Mouse (Mus musculus) lung, postnatal 36 days (tissue): ENCODE data around the gene Cd2bp2.
"Not testable (repeated sequence)": the region's sequence is repeated elsewhere in the genome, so short reads cannot be mapped to it uniquely, and the experiment has no call there.

ENCODE experiments used
- DNase-seq: peaks from one replicate; pipeline ENCODE4 v3.0.0; 2022; ENCODE audit warnings: mixed read lengths

Gene Cd2bp2

GRCm38 (mm10) chr7:127188305-127189276, 7.3 kb downstream of the Cd2bp2 start:
- DNase-seq: no peak

- DNase-seq: no peak
Observed at GRCm38 (mm10) chr7:127187351-127187750, 8.5 kb downstream of the Cd2bp2 start.

- DNase-seq: peak; percentile 24
Observed at GRCm38 (mm10) chr7:127185601-127186000, 10.2 kb downstream of the Cd2bp2 start.

- DNase-seq: no peak
Observed at GRCm38 (mm10) chr7:127184720-127185119, 11.1 kb downstream of the Cd2bp2 start.

GRCm38 (mm10) chr7:127183828-127184227, 12.0 kb downstream of the Cd2bp2 start:
- DNase-seq: peak; percentile 27

GRCm38 (mm10) chr7:127183345-127183744, 12.5 kb downstream of the Cd2bp2 start:
- DNase-seq: no peak

- DNase-seq: not testable (repeated sequence)
Observed at GRCm38 (mm10) chr7:127181724-127182123, 14.1 kb downstream of the Cd2bp2 start.

- peak; percentile 22 for DNase-seq
Observed at GRCm38 (mm10) chr7:127180783-127181182, 15.1 kb downstream of the Cd2bp2 start.

- DNase-seq: no peak
Observed at GRCm38 (mm10) chr7:127176937-127177336, 18.9 kb downstream of the Cd2bp2 start.

GRCm38 (mm10) chr7:127166501-127166900, 29.3 kb downstream of the Cd2bp2 start:
- no peak for DNase-seq

- no peak for DNase-seq
Observed at GRCm38 (mm10) chr7:127165607-127166493, 30.0 kb downstream of the Cd2bp2 start.

- no peak for DNase-seq
Observed at GRCm38 (mm10) chr7:127164002-127164401, 31.8 kb downstream of the Cd2bp2 start.

GRCm38 (mm10) chr7:127162546-127162945, 33.3 kb downstream of the Cd2bp2 start:
- DNase-seq: peak; percentile 40

GRCm38 (mm10) chr7:127157548-127157947, 38.3 kb downstream of the Cd2bp2 start:
- no peak for DNase-seq

GRCm38 (mm10) chr7:127153477-127153876, 42.4 kb downstream of the Cd2bp2 start:
- DNase-seq: no peak

- DNase-seq: no peak
Observed at GRCm38 (mm10) chr7:127152464-127152863, 43.4 kb downstream of the Cd2bp2 start.

- peak; percentile 44 for DNase-seq
Observed at GRCm38 (mm10) chr7:127147901-127148300, 47.9 kb downstream of the Cd2bp2 start.

- no peak for DNase-seq
Observed at GRCm38 (mm10) chr7:127146267-127146603, 49.6 kb downstream of the Cd2bp2 start.

GRCm38 (mm10) chr7:127145387-127146266, 50.2 kb downstream of the Cd2bp2 start:
- no peak for DNase-seq

GRCm38 (mm10) chr7:127144412-127144811, 51.4 kb downstream of the Cd2bp2 start:
- DNase-seq: no peak

GRCm38 (mm10) chr7:127142666-127143065, 53.2 kb downstream of the Cd2bp2 start:
- DNase-seq: no peak

GRCm38 (mm10) chr7:127142214-127142613, 53.6 kb downstream of the Cd2bp2 start:
- DNase-seq: no peak
